Mouse (Mus musculus) cerebellum, adult 9-10 months (tissue): ENCODE data around the gene Gcn1l1.

Experiments
- DNase-seq: peaks from one replicate; pipeline ENCODE4 v3.0.0; 2022

Gcn1l1 gene

GRCm38 (mm10) chr5:115535635-115536034 lies 29.4 kb upstream of the Gcn1l1 start:
- no peak for DNase-seq

- DNase-seq, result no peak
Measured at GRCm38 (mm10) chr5:115538017-115538692, 26.9 kb upstream of the Gcn1l1 start.

GRCm38 (mm10) chr5:115538693-115539043 lies 26.4 kb upstream of the Gcn1l1 start:
- DNase-seq, result peak; percentile 94

GRCm38 (mm10) chr5:115542635-115543384 lies 22.2 kb upstream of the Gcn1l1 start:
- no peak for DNase-seq

GRCm38 (mm10) chr5:115543509-115544253 lies 21.4 kb upstream of the Gcn1l1 start:
- peak; percentile 92 for DNase-seq

- DNase-seq, result no peak
Measured at GRCm38 (mm10) chr5:115544655-115545185, 20.3 kb upstream of the Gcn1l1 start.

GRCm38 (mm10) chr5:115545636-115546035 lies 19.4 kb upstream of the Gcn1l1 start:
- no peak for DNase-seq

GRCm38 (mm10) chr5:115546536-115546935 lies 18.5 kb upstream of the Gcn1l1 start:
- DNase-seq, result peak; percentile 78

- DNase-seq, result no peak
Measured at GRCm38 (mm10) chr5:115547014-115547413, 18.0 kb upstream of the Gcn1l1 start.

GRCm38 (mm10) chr5:115547421-115547820 lies 17.6 kb upstream of the Gcn1l1 start:
- peak; percentile 80 for DNase-seq

GRCm38 (mm10) chr5:115548501-115549285 lies 16.4 kb upstream of the Gcn1l1 start:
- DNase-seq, result no peak

- DNase-seq, result no peak
Measured at GRCm38 (mm10) chr5:115550482-115551005, 14.5 kb upstream of the Gcn1l1 start.

- no peak for DNase-seq
Measured at GRCm38 (mm10) chr5:115551386-115551785, 13.7 kb upstream of the Gcn1l1 start.

GRCm38 (mm10) chr5:115551799-115552198 lies 13.3 kb upstream of the Gcn1l1 start:
- DNase-seq, result no peak

GRCm38 (mm10) chr5:115553801-115554420 lies 11.1 kb upstream of the Gcn1l1 start:
- DNase-seq, result peak; percentile 22

GRCm38 (mm10) chr5:115554536-115555291 lies 10.3 kb upstream of the Gcn1l1 start:
- DNase-seq, result peak; percentile 32

- DNase-seq, result peak; percentile 88
Measured at GRCm38 (mm10) chr5:115556217-115556616, 8.8 kb upstream of the Gcn1l1 start.

GRCm38 (mm10) chr5:115558182-115558794 lies 6.8 kb upstream of the Gcn1l1 start:
- DNase-seq, result peak; percentile 55

GRCm38 (mm10) chr5:115559237-115560101 lies 5.6 kb upstream of the Gcn1l1 start, which contains the start of gene Rplp0:
TSS of gene Rplp0 (plus strand) at chr5:115559467.
- DNase-seq, result peak; percentile 100
